Mouse (Mus musculus) MEL (cell line): ENCODE data around the gene Qrsl1. TPM values are rescaled to one million over a fixed set of nuclear protein-coding genes. Genes with fewer than 3 reads are reported as not detected.
A peak's percentile ranks its signal among the peaks of the same experiment; 100 is the strongest.

Experiments
- DNase-seq: peaks from one replicate; pipeline ENCODE4 v3.0.0; 2011; ENCODE audit warnings: low read depth, low spot score
- H3K27ac ChIP-seq: 2 replicates; pipeline ENCODE4 v1.5.1; 2012; ENCODE audit warnings: low read depth, mild to moderate bottlenecking, control low read depth, low read length, moderate library complexity; ENCODE audit not compliant: control insufficient read depth
- H3K27me3 ChIP-seq, 2 experiments: fragments of 150-350 bp in 1 of 2; sonication (generic) in 1 of 2; 2 replicates each; pipeline ENCODE4 v1.6.1; 2012; ENCODE audit warnings: low read length in 2 of 2, mild to moderate bottlenecking in 2 of 2, improper control_type of control experiment in 1 of 2, moderate library complexity in 1 of 2; ENCODE audit not compliant: insufficient read depth in 2 of 2, control insufficient read depth in 1 of 2
- H3K36me3 ChIP-seq, 2 experiments: 2 replicates each; pipeline ENCODE4 v1.6.1; 2012 to 2014; ENCODE audit warnings: low read length in 2 of 2, improper control_type of control experiment in 1 of 2, inconsistent platforms in 1 of 2, mild to moderate bottlenecking in 1 of 2; ENCODE audit not compliant: insufficient read depth in 2 of 2, control insufficient read depth in 1 of 2
- H3K4me1 ChIP-seq, 2 experiments: fragments of 150-350 bp in 1 of 2; sonication (generic) in 1 of 2; 2 replicates each; pipeline ENCODE4 v1.6.1; 2012; ENCODE audit warnings: low read length in 2 of 2, improper control_type of control experiment in 1 of 2, mild to moderate bottlenecking in 1 of 2; ENCODE audit not compliant: insufficient read depth in 2 of 2, control insufficient read depth in 1 of 2
- H3K4me3 ChIP-seq, 2 experiments: fragments of 150-350 bp in 1 of 2; sonication (generic) in 1 of 2; 2 replicates each; pipeline ENCODE4 v1.5.1; 2012; ENCODE audit warnings: low read depth in 2 of 2, low read length in 2 of 2, mild to moderate bottlenecking in 2 of 2, moderate library complexity in 2 of 2, control low read depth in 1 of 2, improper control_type of control experiment in 1 of 2; ENCODE audit not compliant: control insufficient read depth in 1 of 2, insufficient read depth in 1 of 2
- H3K79me2 ChIP-seq: 2 replicates; pipeline ENCODE4 v1.6.1; 2012; ENCODE audit warnings: mild to moderate bottlenecking, low read length, moderate library complexity; ENCODE audit not compliant: control insufficient read depth, poor library complexity, insufficient read depth
- H3K9ac ChIP-seq: 2 replicates; pipeline ENCODE4 v1.6.1; 2012; ENCODE audit warnings: low read depth, mild to moderate bottlenecking, control low read depth, low read length, moderate library complexity; ENCODE audit not compliant: control insufficient read depth, poor library complexity, severe bottlenecking
- H3K9me3 ChIP-seq: fragments of 150-350 bp; sonication (generic); replicated peaks from 2 replicates; pipeline ENCODE4 v1.6.1; 2012; ENCODE audit warnings: mild to moderate bottlenecking, low read length, improper control_type of control experiment, moderate library complexity; ENCODE audit not compliant: insufficient read depth
- CHD1 ChIP-seq: IDR thresholded peaks from 2 replicates; pipeline ENCODE4 v1.6.1; 2012; ENCODE audit warnings: low read depth, mild to moderate bottlenecking, inconsistent platforms, low read length, improper control_type of control experiment
- CTCF ChIP-seq, 3 experiments: IDR thresholded peaks in 2 of 3; conservative IDR thresholded peaks in 1 of 3; 2 replicates each; pipeline ENCODE4 v1.5.1; 2011 to 2012; ENCODE audit warnings: low read length in 3 of 3, low read depth in 2 of 3, mild to moderate bottlenecking in 2 of 3, improper control_type of control experiment in 1 of 3, inconsistent platforms in 1 of 3, mixed read lengths in 1 of 3, moderate library complexity in 1 of 3; ENCODE audit not compliant: control insufficient read depth in 1 of 3, insufficient read depth in 1 of 3, poor library complexity in 1 of 3, severe bottlenecking in 1 of 3
- EP300 ChIP-seq, 2 experiments: IDR thresholded peaks; 2 replicates each; pipeline ENCODE4 v1.6.1; 2011; ENCODE audit warnings: improper control_type of control experiment in 2 of 2, low read length in 2 of 2, low read depth in 1 of 2, mild to moderate bottlenecking in 1 of 2
- GATA1 ChIP-seq: IDR thresholded peaks from 2 replicates; pipeline ENCODE4 v1.6.1; 2011; ENCODE audit warnings: low read depth, low read length, improper control_type of control experiment
- JUND ChIP-seq: IDR thresholded peaks from 2 replicates; pipeline ENCODE4 v1.6.1; 2011; ENCODE audit warnings: low read depth, mild to moderate bottlenecking, improper control_type of control experiment, low read length
- MAFK ChIP-seq: IDR thresholded peaks from 2 replicates; pipeline ENCODE4 v1.6.1; 2011; ENCODE audit warnings: low read depth, mild to moderate bottlenecking, low read length, improper control_type of control experiment, borderline replicate concordance
- MXI1 ChIP-seq: IDR thresholded peaks from 2 replicates; pipeline ENCODE4 v1.6.1; 2011; ENCODE audit warnings: mild to moderate bottlenecking, low read depth, low read length, improper control_type of control experiment
- MYB ChIP-seq: IDR thresholded peaks from 2 replicates; pipeline ENCODE4 v1.6.1; 2011; ENCODE audit warnings: mild to moderate bottlenecking, low read depth, low read length, improper control_type of control experiment
- POLR2A ChIP-seq, 2 experiments: IDR thresholded peaks; 2 replicates each; pipeline ENCODE4 v1.6.1; 2011 to 2012; ENCODE audit warnings: low read length in 2 of 2, mild to moderate bottlenecking in 2 of 2, control low read depth in 1 of 2, improper control_type of control experiment in 1 of 2, low read depth in 1 of 2, moderate library complexity in 1 of 2; ENCODE audit not compliant: control insufficient read depth in 1 of 2, insufficient read depth in 1 of 2, poor library complexity in 1 of 2
- POLR2AphosphoS5 ChIP-seq: IDR thresholded peaks from 2 replicates; pipeline ENCODE4 v1.6.1; 2012; ENCODE audit warnings: low read depth, borderline replicate concordance, mild to moderate bottlenecking, inconsistent platforms, low read length, moderate library complexity, mixed read lengths
- RCOR1 ChIP-seq: IDR thresholded peaks from 2 replicates; pipeline ENCODE4 v1.6.1; 2012; ENCODE audit warnings: low read depth, mild to moderate bottlenecking, inconsistent platforms, low read length, improper control_type of control experiment
- SMC3 ChIP-seq: IDR thresholded peaks from 2 replicates; pipeline ENCODE4 v1.6.1; 2011; ENCODE audit warnings: low read depth, low read length, improper control_type of control experiment
- TCF12 ChIP-seq: IDR thresholded peaks from 2 replicates; pipeline ENCODE4 v1.6.1; 2014; ENCODE audit warnings: low read depth, mild to moderate bottlenecking, inconsistent platforms, low read length, improper control_type of control experiment, moderate library complexity
- UBTF ChIP-seq: IDR thresholded peaks from 2 replicates; pipeline ENCODE4 v1.6.1; 2012; ENCODE audit warnings: low read depth, mild to moderate bottlenecking, inconsistent platforms, low read length, improper control_type of control experiment, moderate library complexity, borderline replicate concordance; ENCODE audit not compliant: insufficient read depth
- ZC3H11A ChIP-seq: IDR thresholded peaks from 2 replicates; pipeline ENCODE4 v1.6.1; 2012; ENCODE audit warnings: low read depth, mild to moderate bottlenecking, inconsistent platforms, low read length, improper control_type of control experiment
- ZKSCAN1 ChIP-seq: IDR thresholded peaks from 2 replicates; pipeline ENCODE4 v1.6.1; 2012; ENCODE audit warnings: low read depth, mild to moderate bottlenecking, inconsistent platforms, low read length, improper control_type of control experiment, moderate library complexity
- ZMIZ1 ChIP-seq: IDR thresholded peaks from 2 replicates; pipeline ENCODE4 v1.6.1; 2012; ENCODE audit warnings: low read depth, mild to moderate bottlenecking, inconsistent platforms, low read length, improper control_type of control experiment, moderate library complexity
- ZNF384 ChIP-seq: IDR thresholded peaks from 2 replicates; pipeline ENCODE4 v1.6.1; 2012; ENCODE audit warnings: low read depth, mild to moderate bottlenecking, inconsistent platforms, low read length, improper control_type of control experiment
- polyA plus RNA-seq, 2 experiments: library from polyadenylated mRNA; stranded (reverse) in 1 of 2; unstranded in 1 of 2; fragments of >175 nt in 1 of 2; fragments of >200 nt in 1 of 2; gene quantifications; 2 replicates each; pipeline versions ENCODE4 v1.2.1 to v1.2.4; 2012; ENCODE audit warnings: low replicate concordance in 2 of 2, low read depth in 1 of 2; ENCODE audit not compliant: insufficient read length in 2 of 2, insufficient read depth in 1 of 2, missing spikeins in 1 of 2
- total RNA-seq: library from RNA; depleted of rRNA; stranded (reverse); fragments of 300-350 nt; gene quantifications from 2 replicates; pipeline ENCODE4 v1.2.3, GENCODE M21; 2012

Gene Qrsl1
- total and polyA plus RNA-seq, 3 experiments: 19.1 to 19.5 TPM; not detected in 1

GRCm38 (mm10) chr10:43827958-43828685 is 73.4 kb downstream of the Qrsl1 start:
- DNase-seq: no peak
- Histone ChIP-seq H3K79me2 (no peaks in the 10 kb centered on the region), H3K4me3 (no peak overlapping the region), H3K27me3 (no peaks in the 10 kb centered on the region; a peak in 1 of 4 replicates), H3K4me1 (no peaks in the 10 kb centered on the region; a peak in 2 of 4 replicates), H3K27ac (no peak overlapping the region), H3K9me3 (no peaks in the 10 kb centered on the region)
- TF ChIP-seq MXI1 (no peak), MAFK (peak; percentile 77)
- TF ChIP-seq, all 39 proteins: peak for 1
- no peaks in the 10 kb centered on the region; a peak in 1 of 4 replicates for H3K36me3 ChIP-seq
- no peak overlapping the region for H3K9ac ChIP-seq

DNA sequence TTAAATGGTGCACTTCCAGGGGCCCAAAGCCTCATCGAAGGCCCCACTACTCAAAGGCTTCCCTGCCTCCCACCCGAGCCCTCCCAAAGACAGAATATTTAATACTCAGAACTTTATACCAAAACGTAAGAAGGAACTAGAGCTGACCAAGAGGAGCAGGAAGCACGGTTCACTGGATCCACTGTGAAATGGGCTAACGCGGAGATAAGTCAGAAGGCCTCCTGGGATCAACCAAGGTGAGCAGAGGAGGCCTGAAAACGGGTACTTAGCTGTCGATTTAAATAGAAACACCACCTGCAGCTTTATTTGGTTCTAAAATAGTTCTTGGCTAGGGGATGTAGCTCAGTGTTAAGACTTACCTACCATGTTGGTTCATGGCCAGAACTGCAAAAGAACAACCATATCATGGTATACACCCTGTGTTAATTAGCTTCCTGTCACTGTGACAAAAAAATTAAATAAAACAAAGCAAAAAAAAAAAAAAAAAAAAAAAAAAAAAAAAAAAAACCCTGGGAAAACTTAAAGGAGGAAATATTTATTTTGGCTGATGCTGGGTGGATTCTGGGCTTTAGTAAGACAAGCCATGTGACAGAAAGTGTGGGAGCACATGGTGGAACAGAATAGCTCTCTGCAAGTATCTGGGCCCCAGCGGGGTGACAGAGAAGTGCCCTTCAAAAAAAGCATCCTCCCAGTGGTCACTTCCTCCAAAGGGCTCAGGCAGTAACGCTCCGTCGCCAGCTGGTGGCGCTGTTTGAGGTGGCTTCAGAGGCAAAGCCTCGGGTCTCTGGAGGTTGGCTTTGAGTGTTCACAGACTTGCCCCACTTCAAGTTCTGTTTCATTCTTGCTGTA is 74.5 kb downstream of the Qrsl1 start:
- Histone ChIP-seq H3K4me3 (no peak overlapping the region), H3K9me3 (no peaks in the 10 kb centered on the region), H3K79me2 (no peaks in the 10 kb centered on the region), H3K36me3 (no peaks in the 10 kb centered on the region; a peak in 1 of 4 replicates), H3K27me3 (no peaks in the 10 kb centered on the region), H3K9ac (no peak overlapping the region), H3K4me1 (no peaks in the 10 kb centered on the region; a peak in 2 of 4 replicates), H3K27ac (no peak overlapping the region)
- DNase-seq: no peak
- no peak for TF ChIP-seq JUND
- peak; percentile 37 to 58 (median 45) for TF ChIP-seq CTCF (IDR thresholded peaks at IDR 0.05 in 2 of 3, conservative IDR thresholded peaks at IDR 0.05 in 1 of 3; ENCODE audit: control insufficient read depth in 1 of 3, insufficient read depth in 1 of 3, low read depth in 2 of 3, low read length in 3 of 3, poor library complexity in 1 of 3, severe bottlenecking in 1 of 3)
- peak; percentile 46; the same call in 1 of the 2 replicates for TF ChIP-seq ZNF384
- TF ChIP-seq SMC3: peak; percentile 28; the same call in 1 of the 2 replicates

GRCm38 (mm10) chr10:43825696-43826095 is 75.8 kb downstream of the Qrsl1 start:
- Histone ChIP-seq H3K27me3 (no peaks in the 10 kb centered on the region), H3K4me1 (no peaks in the 10 kb centered on the region; a peak in 1 of 4 replicates), H3K79me2 (no peaks in the 10 kb centered on the region), H3K9me3 (no peaks in the 10 kb centered on the region), H3K27ac (no peak overlapping the region), H3K36me3 (no peaks in the 10 kb centered on the region; a peak in 1 of 4 replicates)
- DNase-seq: no peak
- TF ChIP-seq RCOR1 (no peak), MYB (no peak), TCF12 (no peak), UBTF (no peak), CHD1 (no peak), CTCF (IDR thresholded peaks at IDR 0.05 in 2 of 3, conservative IDR thresholded peaks at IDR 0.05 in 1 of 3; ENCODE audit: control insufficient read depth in 1 of 3, insufficient read depth in 1 of 3, low read depth in 2 of 3, low read length in 3 of 3, poor library complexity in 1 of 3, severe bottlenecking in 1 of 3) (no peak), GATA1 (no peak), ZMIZ1 (no peak), SMC3 (no peak), EP300 (IDR thresholded peaks at IDR 0.05; ENCODE audit: low read depth in 1 of 2, low read length in 2 of 2) (no peak), ZC3H11A (no peak), POLR2A (IDR thresholded peaks at IDR 0.05; ENCODE audit: control insufficient read depth in 1 of 2, insufficient read depth in 1 of 2, low read depth in 1 of 2, low read length in 2 of 2, poor library complexity in 1 of 2) (no peak), POLR2AphosphoS5 (no peak), ZKSCAN1 (no peak)
- TF ChIP-seq, all 39 proteins: peak for 0
- H3K9ac ChIP-seq: no peak overlapping the region
- no peak overlapping the region for H3K4me3 ChIP-seq
